Mouse (Mus musculus) liver (tissue): ENCODE measurements at regions not wholly inside any gene's neighbourhood (a gene's known extent, or its start where the extent isn't known, plus 50 kb on each side); places are given as distances from the start of the nearest gene placed in this dataset.

ENCODE experiments used
- DNase-seq: peaks from one replicate; pipeline ENCODE4 v3.0.0-alpha.2; 2020; ENCODE audit warnings: mixed read lengths

- no peak for DNase-seq
Observed at GRCm38 (mm10) chr1:111355435-111355834, 378.1 kb upstream of the Cdh19 start.

DNA sequence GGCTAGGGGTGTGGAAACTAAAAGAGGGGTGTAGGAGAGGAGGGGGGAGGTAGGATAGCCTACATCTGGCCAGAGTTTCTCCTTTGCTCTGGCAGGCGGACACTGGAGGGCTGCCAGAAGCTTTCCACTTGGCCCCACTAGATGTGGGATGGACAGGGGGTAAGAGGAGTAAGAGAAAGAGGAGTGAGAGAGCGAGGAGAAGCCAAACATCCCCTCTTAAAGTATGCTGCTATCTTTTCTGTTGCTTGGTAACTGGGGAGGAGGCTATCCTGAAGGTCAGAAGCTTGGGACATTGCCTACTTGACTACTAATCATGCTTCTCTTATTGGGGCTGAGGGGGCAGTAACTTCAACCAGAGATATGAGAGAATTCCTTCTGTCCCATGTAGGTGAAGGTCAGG is 360.5 kb upstream of the Cdh19 start:
- DNase-seq = peak; percentile 9

- DNase-seq = no peak
Observed at GRCm38 (mm10) chr1:111302268-111302667, 324.9 kb upstream of the Cdh19 start.

DNA sequence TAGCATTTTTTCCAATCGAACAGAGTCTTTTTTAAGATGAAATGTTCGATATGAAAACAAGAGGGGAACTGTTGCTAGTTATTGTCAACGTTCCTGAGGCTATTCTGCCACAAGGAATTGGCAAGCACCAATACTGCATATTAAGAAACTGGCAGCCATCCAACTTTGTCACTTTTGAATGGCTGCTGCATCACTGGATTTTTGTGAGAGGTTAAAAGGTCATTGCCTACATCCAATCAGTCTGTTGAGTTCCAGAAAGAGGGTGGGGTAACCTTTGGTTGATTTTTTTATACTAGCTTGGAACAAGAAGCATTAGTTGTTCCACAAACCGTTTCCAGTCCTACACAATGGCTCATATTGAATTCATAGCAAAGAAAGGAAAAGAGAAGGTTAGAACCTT is 309.0 kb upstream of the Cdh19 start:
- no peak for DNase-seq

GRCm38 (mm10) chr1:111285916-111286315 is 308.5 kb upstream of the Cdh19 start:
- no peak for DNase-seq

DNA sequence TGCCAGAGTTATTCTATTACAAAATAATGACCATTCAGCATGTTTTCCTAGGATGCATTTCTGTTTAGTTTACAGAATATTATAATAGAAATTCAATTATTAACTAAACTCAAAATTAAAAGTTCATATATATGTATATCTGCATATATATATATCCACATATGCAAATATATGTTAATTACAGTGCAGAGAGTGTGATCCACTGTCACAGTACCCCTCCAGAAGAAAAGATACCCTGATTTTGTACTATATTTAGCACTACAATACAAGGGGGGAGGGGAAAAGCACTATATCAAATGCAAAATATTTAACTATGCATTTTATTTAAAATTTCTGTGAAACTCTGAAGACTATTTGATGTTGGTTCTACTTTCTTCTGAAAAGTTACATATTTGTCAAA is 265.4 kb upstream of the Cdh19 start:
- no peak for DNase-seq

GRCm38 (mm10) chr1:111242344-111242743 is 265.0 kb upstream of the Cdh19 start:
- no peak for DNase-seq
